10 mouse cellular contexts compared by ENCODE assay signal in genomic region chr6:47404419-47405382, GRCm38 (mm10). TPM values are rescaled to one million over a fixed set of nuclear protein-coding genes. Genes with fewer than 3 reads are reported as not detected.
DNase-seq lines count a peak whose midpoint lies in the region; ATAC-seq and TF ChIP-seq lines count a peak whose summit lies in the region.
"Had no signal": no experiment of that assay in that cellular context is flagged by ENCODE, and none has a peak within 500 bp of the region (broad histone marks: within the 10 kb centered on the region; RNA-seq: fewer than 3 reads in every experiment).

No protein-coding gene starts in this region.

- H3K9ac ChIP-seq in kidney, embryonic 16.5 days (replicated peaks; ENCODE audit: low read length) = no peak overlapping the region
- no peak overlapping the region for H3K9ac ChIP-seq in limb, embryonic 15.5 days
- H3K9ac ChIP-seq in liver, postnatal 0 days (replicated peaks) = no peak overlapping the region
- H3K9ac ChIP-seq: neural tube, embryonic 12.5 days had no signal

- peak; percentile 9 for DNase-seq in adrenal gland, postnatal 10 days
- no peak for DNase-seq in adrenal gland, adult 2 months
- DNase-seq in kidney, adult 9 months = peak; percentile 57
- DNase-seq in fibroblast of lung, adult 2 months (ENCODE audit: low read depth) = peak; percentile 92
- no peak for DNase-seq in liver, postnatal 0 days
- no peak for DNase-seq in adrenal gland, adult 18-20 months (ENCODE audit: low spot score in 2 of 2)

- ATAC-seq in kidney, embryonic 16.5 days (ENCODE audit: low FRiP score, low TSS enrichment) = no peak
- ATAC-seq in limb, embryonic 15.5 days (ENCODE audit: insufficient number of reproducible peaks, low FRiP score, low TSS enrichment, low read depth) = peak; percentile 76; the same call in 1 of the 2 replicates
- no peak for ATAC-seq in liver, postnatal 0 days
- ATAC-seq: Patski had no signal

- H3K36me3 ChIP-seq in kidney, embryonic 16.5 days (ENCODE audit: insufficient read depth, low read length) = no peaks in the 10 kb centered on the region
- no peaks in the 10 kb centered on the region for H3K36me3 ChIP-seq in limb, embryonic 15.5 days
- H3K36me3 ChIP-seq in liver, postnatal 0 days (replicated peaks; ENCODE audit: insufficient read depth, low read length) = no peaks in the 10 kb centered on the region
- H3K36me3 ChIP-seq: neural tube, embryonic 12.5 days had no signal

- WGBS in kidney, embryonic 16.5 days = 84% methylated on average over 11 of the region's 11 CpGs
- WGBS in limb, embryonic 15.5 days = 61% methylated on average over 11 of the region's 11 CpGs
- WGBS in liver, postnatal 0 days (ENCODE audit: insufficient replicate concordance) = 73% methylated on average over 11 of the region's 11 CpGs

- H3K9me3 ChIP-seq in kidney, embryonic 16.5 days (ENCODE audit: low read length) = no peaks in the 10 kb centered on the region
- no peaks in the 10 kb centered on the region for H3K9me3 ChIP-seq in limb, embryonic 15.5 days
- no peaks in the 10 kb centered on the region for H3K9me3 ChIP-seq in liver, postnatal 0 days (ENCODE audit: low read length)
- H3K9me3 ChIP-seq: neural tube, embryonic 12.5 days had no signal

- no peak overlapping the region for H3K4me3 ChIP-seq in kidney, embryonic 16.5 days (ENCODE audit: low read length)
- H3K4me3 ChIP-seq in limb, embryonic 15.5 days = no peak overlapping the region
- H3K4me3 ChIP-seq in liver, postnatal 0 days (ENCODE audit: low read depth, low read length) = no peak overlapping the region
- H3K4me3 ChIP-seq: neural tube, embryonic 12.5 days had no signal

- H3K27me3 ChIP-seq in kidney, embryonic 16.5 days (ENCODE audit: insufficient read depth, low read length) = no peaks in the 10 kb centered on the region
- no peaks in the 10 kb centered on the region for H3K27me3 ChIP-seq in limb, embryonic 15.5 days
- H3K27me3 ChIP-seq in liver, postnatal 0 days (ENCODE audit: insufficient read depth, low read length) = no peaks in the 10 kb centered on the region
- H3K27me3 ChIP-seq: neural tube, embryonic 12.5 days; Patski had no signal

- no peak overlapping the region for H3K27ac ChIP-seq in kidney, embryonic 16.5 days (ENCODE audit: low read length)
- H3K27ac ChIP-seq in limb, embryonic 15.5 days = peak overlapping the region; percentile 75
- no peak overlapping the region for H3K27ac ChIP-seq in liver, postnatal 0 days (ENCODE audit: low read depth)
- H3K27ac ChIP-seq: neural tube, embryonic 12.5 days had no signal

- no peak for TF ChIP-seq CTCF in liver, postnatal 0 days (IDR thresholded peaks at IDR 0.05; ENCODE audit: low read depth)

- no peak overlapping the region for H3K4me2 ChIP-seq in kidney, embryonic 16.5 days (replicated peaks; ENCODE audit: low read depth, low read length)
- 0 out of 2 replicates have a peak overlapping the region, but pooled peaks have one; percentile 14 for H3K4me2 ChIP-seq in limb, embryonic 15.5 days
- H3K4me2 ChIP-seq in liver, postnatal 0 days (ENCODE audit: low read depth, low read length) = no peak overlapping the region
- H3K4me2 ChIP-seq: neural tube, embryonic 12.5 days had no signal

- no peak for TF ChIP-seq EP300 in liver, postnatal 0 days (IDR thresholded peaks at IDR 0.05; ENCODE audit: low read depth)

- H3K4me1 ChIP-seq in kidney, embryonic 16.5 days (ENCODE audit: insufficient read depth, low read length) = no peaks in the 10 kb centered on the region
- peaks cover 15% of the 10 kb centered on the region for H3K4me1 ChIP-seq in limb, embryonic 15.5 days
- no peaks in the 10 kb centered on the region for H3K4me1 ChIP-seq in liver, postnatal 0 days (ENCODE audit: insufficient read depth)
- H3K4me1 ChIP-seq: neural tube, embryonic 12.5 days had no signal

RNA-seq across cellular contexts. Expression of gene Cul1, which starts 48.5 kb away (rescaled TPM):
- total RNA-seq in adrenal gland, postnatal 10 days (2021) = 100 to 1,000 TPM in 1 of 2 experiments, 10 to 100 TPM in 1; 90.2 to 105 TPM
- 100 to 1,000 TPM in 1 of 2 experiments, 10 to 100 TPM in 1; 89.9 to 107 TPM for total RNA-seq in adrenal gland, adult 2 months (2021)
- 7.4 and 9.2 TPM in 2 replicates for polyA plus RNA-seq in adrenal gland, adult 2 months (2012; rRNA removed)
- 133 and 140 TPM in 2 replicates for polyA plus RNA-seq in kidney, embryonic 16.5 days (2015; fragmentation: Nextera tagmentation; extraction: Ambion mirVana)
- 124 and 126 TPM in 2 replicates for polyA plus RNA-seq in limb, embryonic 15.5 days (2015; fragmentation: Nextera tagmentation; extraction: Ambion mirVana)
- polyA plus RNA-seq in liver, postnatal 0 days (2015; fragmentation: Nextera tagmentation; extraction: Ambion mirVana) = 45.2 and 45.7 TPM in 2 replicates
- 100 to 1,000 TPM; 102 TPM for total RNA-seq in adrenal gland, adult 18-20 months (2021)

Comparison
In these comparisons a context has a peak if more than half of its experiments do, and no peak if none do; other contexts are left out.
1. DNase-seq: peak in adrenal gland, postnatal 10 days (single experiment), kidney, adult 9 months (single experiment) and fibroblast of lung, adult 2 months (single experiment); none in adrenal gland, adult 2 months (single experiment), liver, postnatal 0 days (single experiment) and adrenal gland, adult 18-20 months (0 of 2).